Mouse (Mus musculus): ENCODE measurements around the gene Igf1r.

DNA sequence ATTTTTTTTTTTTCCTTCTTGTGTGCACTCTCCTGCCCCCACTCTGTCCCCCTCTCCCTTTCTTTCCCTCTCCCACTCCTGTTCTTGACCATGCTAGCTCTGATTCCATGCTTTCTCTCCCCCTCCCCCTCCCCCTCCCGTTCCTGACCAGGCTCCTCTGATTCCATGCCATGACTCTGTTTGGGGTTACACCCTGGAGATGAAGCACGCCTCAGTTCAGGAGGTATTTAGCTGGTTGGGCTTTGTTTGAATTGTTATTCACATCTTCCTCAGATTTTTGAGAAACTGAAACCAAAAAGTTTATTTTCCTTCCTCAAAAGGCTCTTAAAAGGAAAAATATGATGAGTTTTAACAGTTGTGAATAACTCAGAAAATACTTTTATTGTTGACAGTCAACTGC is 101.9 kb downstream of the Igf1r start:
- TF ChIP-seq TAL1 (IDR thresholded peaks at IDR 0.05; ENCODE audit: low read length) (no peak), GATA1 (IDR thresholded peaks at IDR 0.05; ENCODE audit: low read length) (no peak)
